Mouse (Mus musculus): ENCODE measurements around the gene Tlx2. TPM values are rescaled to one million over a fixed set of nuclear protein-coding genes. Genes with fewer than 3 reads are reported as not detected.
A peak's percentile ranks its signal among the peaks of the same experiment; 100 is the strongest.

Tlx2 gene
- polyA plus RNA-seq, 1 experiment from 2014 or later: not detected

GRCm38 (mm10) chr6:83108762-83109668 lies 38.9 kb upstream of the Tlx2 start, which contains the start of gene Mrpl53:
Gene Mrpl53, plus strand, starts transcription at chr6:83109040.
- H3K9ac ChIP-seq (replicated peaks): peak within 1 kb of the TSS; percentile 88
- H3K4me1 ChIP-seq (replicated peaks): peaks cover 27% of the 10 kb centered on the region
- H3K27ac ChIP-seq: peak within 1 kb of the TSS; percentile 86
- ATAC-seq: peak; percentile 93
- peak within 1 kb of the TSS; percentile 82 for H3K4me2 ChIP-seq (replicated peaks)
- H3K36me3 ChIP-seq: peaks cover 23% of the 10 kb centered on the region
- WGBS: under 1% methylated on average over 76 of the region's 76 CpGs
- no peaks in the 10 kb centered on the region for H3K27me3 ChIP-seq
- H3K4me3 ChIP-seq (replicated peaks): peak within 1 kb of the TSS; percentile 87
- H3K9me3 ChIP-seq: no peaks in the 10 kb centered on the region

- Histone ChIP-seq H3K4me1 (replicated peaks) (peaks cover 36% of the 10 kb centered on the region), H3K27ac (peak overlapping the region; percentile 86; the same call in 1 of the 2 replicates), H3K9me3 (no peaks in the 10 kb centered on the region)
Observed at GRCm38 (mm10) chr6:83107566-83108400, 37.7 kb upstream of the Tlx2 start.

GRCm38 (mm10) chr6:83104158-83104557 lies 34.1 kb upstream of the Tlx2 start:
- 74% methylated on average over 4 of the region's 4 CpGs for WGBS
- no peak overlapping the region for H3K9ac ChIP-seq (replicated peaks)
- H3K4me1 ChIP-seq (replicated peaks): peaks cover 35% of the 10 kb centered on the region
- H3K9me3 ChIP-seq: no peaks in the 10 kb centered on the region
- ATAC-seq: no peak
- H3K27ac ChIP-seq: no peak overlapping the region
- H3K4me2 ChIP-seq (replicated peaks): no peak overlapping the region
- H3K4me3 ChIP-seq (replicated peaks): no peak overlapping the region
- peaks cover 9% of the 10 kb centered on the region for H3K27me3 ChIP-seq
- peaks cover 19% of the 10 kb centered on the region for H3K36me3 ChIP-seq

More at GRCm38 (mm10) chr6:83107566-83108400, 37.7 kb upstream of the Tlx2 start:
- ATAC-seq: peak; percentile 22; the same call in 1 of the 2 replicates
- Histone ChIP-seq H3K9ac (replicated peaks) (peak overlapping the region; percentile 88; the same call in 1 of the 2 replicates), H3K4me2 (replicated peaks) (peak overlapping the region; percentile 82), H3K4me3 (replicated peaks) (peak overlapping the region; percentile 87), H3K36me3 (peaks cover 23% of the 10 kb centered on the region), H3K27me3 (0 out of 2 replicates have a peak, but pooled peaks cover 4% of the 10 kb centered on the region)
- WGBS: 30% methylated on average over 13 of the region's 13 CpGs

GRCm38 (mm10) chr6:83103130-83103650 lies 33.1 kb upstream of the Tlx2 start:
- Histone ChIP-seq H3K4me2 (replicated peaks) (peak overlapping the region; percentile 94), H3K9me3 (no peaks in the 10 kb centered on the region), H3K36me3 (peaks cover 19% of the 10 kb centered on the region), H3K27ac (no peak overlapping the region), H3K27me3 (peaks cover 13% of the 10 kb centered on the region), H3K4me1 (replicated peaks) (peaks cover 29% of the 10 kb centered on the region), H3K9ac (replicated peaks) (peak overlapping the region; percentile 81), H3K4me3 (replicated peaks) (peak overlapping the region; percentile 73)
- WGBS: 45% methylated on average over 11 of the region's 11 CpGs
- no peak for ATAC-seq

GRCm38 (mm10) chr6:83101688-83102556 lies 31.8 kb upstream of the Tlx2 start:
- Histone ChIP-seq H3K4me2 (replicated peaks) (peak overlapping the region; percentile 94), H3K9me3 (no peaks in the 10 kb centered on the region), H3K27me3 (peaks cover 16% of the 10 kb centered on the region), H3K36me3 (peaks cover 14% of the 10 kb centered on the region; the same call in 1 of the 2 replicates), H3K27ac (peak overlapping the region; percentile 87), H3K4me1 (replicated peaks) (peaks cover 20% of the 10 kb centered on the region), H3K9ac (replicated peaks) (peak overlapping the region; percentile 81), H3K4me3 (replicated peaks) (peak overlapping the region; percentile 73)
- ATAC-seq: peak; percentile 80
- under 1% methylated on average over 68 of the region's 74 CpGs for WGBS

GRCm38 (mm10) chr6:83101316-83101687 lies 31.2 kb upstream of the Tlx2 start, which contains the start of the genes Ccdc142 and Gm42688:
Gene Ccdc142, plus strand, starts transcription at chr6:83101601.
Gene Gm42688, plus strand, starts transcription at chr6:83101617.
- under 1% methylated on average over 25 of the region's 25 CpGs for WGBS
- H3K9me3 ChIP-seq: no peaks in the 10 kb centered on the region
- H3K36me3 ChIP-seq: 0 out of 2 replicates have a peak, but pooled peaks cover 9% of the 10 kb centered on the region
- peak; percentile 83 for ATAC-seq
- H3K4me2 ChIP-seq (replicated peaks): peak within 1 kb of the TSS; percentile 94
- peaks cover 16% of the 10 kb centered on the region for H3K27me3 ChIP-seq
- peaks cover 20% of the 10 kb centered on the region for H3K4me1 ChIP-seq (replicated peaks)
- peak within 1 kb of the TSS; percentile 87 for H3K27ac ChIP-seq
- H3K9ac ChIP-seq (replicated peaks): peak within 1 kb of the TSS; percentile 81
- peak within 1 kb of the TSS; percentile 73 for H3K4me3 ChIP-seq (replicated peaks)

- H3K36me3 ChIP-seq: no peaks in the 10 kb centered on the region
- peaks cover 17% of the 10 kb centered on the region for H3K27me3 ChIP-seq
- no peaks in the 10 kb centered on the region for H3K9me3 ChIP-seq
- peaks cover 18% of the 10 kb centered on the region for H3K4me1 ChIP-seq (replicated peaks)
- ATAC-seq: no peak
- no peak overlapping the region for H3K9ac ChIP-seq (replicated peaks)
- 66% methylated on average over 2 of the region's 2 CpGs for WGBS
- no peak overlapping the region for H3K4me3 ChIP-seq (replicated peaks)
- no peak overlapping the region for H3K27ac ChIP-seq
- H3K4me2 ChIP-seq (replicated peaks): no peak overlapping the region
Observed at GRCm38 (mm10) chr6:83098411-83098810, 28.3 kb upstream of the Tlx2 start.

GRCm38 (mm10) chr6:83095968-83096367 lies 25.9 kb upstream of the Tlx2 start:
- WGBS: 48% methylated on average over 6 of the region's 6 CpGs
- H3K9me3 ChIP-seq: no peaks in the 10 kb centered on the region
- H3K4me1 ChIP-seq (replicated peaks): peaks cover 2% of the 10 kb centered on the region; the same call in 1 of the 2 replicates
- H3K4me3 ChIP-seq (replicated peaks): no peak overlapping the region
- ATAC-seq: no peak
- no peak overlapping the region for H3K4me2 ChIP-seq (replicated peaks)
- H3K27me3 ChIP-seq: peaks cover 29% of the 10 kb centered on the region
- no peak overlapping the region for H3K27ac ChIP-seq
- no peaks in the 10 kb centered on the region for H3K36me3 ChIP-seq
- no peak overlapping the region for H3K9ac ChIP-seq (replicated peaks)

GRCm38 (mm10) chr6:83092416-83093127 lies 22.5 kb upstream of the Tlx2 start:
- Histone ChIP-seq H3K27ac (no peak overlapping the region), H3K27me3 (peaks cover 50% of the 10 kb centered on the region), H3K4me2 (replicated peaks) (no peak overlapping the region), H3K9ac (replicated peaks) (no peak overlapping the region), H3K36me3 (no peaks in the 10 kb centered on the region), H3K4me3 (replicated peaks) (no peak overlapping the region), H3K4me1 (replicated peaks) (peaks cover 3% of the 10 kb centered on the region), H3K9me3 (no peaks in the 10 kb centered on the region)
- no peak for ATAC-seq
- 54% methylated on average over 6 of the region's 6 CpGs for WGBS

GRCm38 (mm10) chr6:83087926-83088260 lies 17.8 kb upstream of the Tlx2 start:
- no peak overlapping the region for H3K9ac ChIP-seq (replicated peaks)
- H3K27ac ChIP-seq: no peak overlapping the region
- H3K4me3 ChIP-seq (replicated peaks): peak overlapping the region; percentile 16; the same call in 1 of the 2 replicates
- no peaks in the 10 kb centered on the region for H3K36me3 ChIP-seq
- no peaks in the 10 kb centered on the region for H3K9me3 ChIP-seq
- peaks cover 11% of the 10 kb centered on the region for H3K4me1 ChIP-seq (replicated peaks)
- ATAC-seq: no peak
- peak overlapping the region; percentile 27 for H3K4me2 ChIP-seq (replicated peaks)
- WGBS: 3% methylated on average over 9 of the region's 9 CpGs
- peaks cover 94% of the 10 kb centered on the region for H3K27me3 ChIP-seq
